Mouse (Mus musculus) neural tube, embryonic 15.5 days (tissue): Measurements from ENCODE around the gene Trpc4ap. TPM values are rescaled to one million over a fixed set of nuclear protein-coding genes. Genes with fewer than 3 reads are reported as not detected.
"Not testable (repeated sequence)": the region's sequence is repeated elsewhere in the genome, so short reads cannot be mapped to it uniquely, and the experiment has no call there.

Source experiments
- ATAC-seq: fragments of 200-750 bp; cut with Nextera tagmentation; 2 replicates; pipeline ENCODE4 v1.8.0; 2017; ENCODE audit warnings: mild to moderate bottlenecking, moderate TSS enrichment, moderate library complexity; ENCODE audit not compliant: low FRiP score
- H3K27ac ChIP-seq: fragments of 300-500 bp; sonication (generic); replicated peaks from 2 replicates; pipeline ENCODE4 v1.5.1; 2015; ENCODE audit warnings: mild to moderate bottlenecking, inconsistent platforms
- H3K27me3 ChIP-seq: fragments of 300-500 bp; sonication (generic); replicated peaks from 2 replicates; pipeline ENCODE4 v1.6.1; 2015; ENCODE audit warnings: inconsistent platforms
- H3K36me3 ChIP-seq: fragments of 300-500 bp; sonication (generic); 2 replicates; pipeline ENCODE4 v1.6.1; 2015; ENCODE audit warnings: inconsistent platforms
- H3K4me1 ChIP-seq: fragments of 300-500 bp; sonication (generic); 2 replicates; pipeline ENCODE4 v1.6.1; 2015; ENCODE audit warnings: inconsistent platforms
- H3K4me2 ChIP-seq: fragments of 300-500 bp; sonication (generic); 2 replicates; pipeline ENCODE4 v1.6.1; 2015; ENCODE audit warnings: inconsistent platforms, mild to moderate bottlenecking, moderate library complexity
- H3K4me3 ChIP-seq: fragments of 300-500 bp; sonication (generic); replicated peaks from 2 replicates; pipeline ENCODE4 v1.5.1; 2015; ENCODE audit warnings: mild to moderate bottlenecking, inconsistent platforms
- H3K9ac ChIP-seq: fragments of 300-500 bp; sonication (generic); replicated peaks from 2 replicates; pipeline ENCODE4 v1.6.1; 2015; ENCODE audit warnings: mild to moderate bottlenecking, inconsistent platforms
- H3K9me3 ChIP-seq: fragments of 300-500 bp; sonication (generic); replicated peaks from 2 replicates; pipeline ENCODE4 v1.6.1; 2016; ENCODE audit warnings: inconsistent platforms
- whole genome bisulfite sequencing: fragments of 180-500 bp; shearing (Covaris S2); methylation state at CpG from one replicate; pipeline ENCODE4 v1.1.7; 2015; ENCODE audit warnings: mixed read lengths; 5-methylcytosine and 5-hydroxymethylcytosine counted together
- polyA plus RNA-seq: library from polyadenylated mRNA; unstranded; fragments of >200 nt; fragmentation: Nextera tagmentation; extraction: Ambion mirVana; gene quantifications from 2 replicates; pipeline ENCODE4 v1.2.1, GENCODE M21; 2015

Trpc4ap gene
- polyA plus RNA-seq, 1 experiment from 2014 or later: 157 TPM

GRCm38 (mm10) chr2:155626277-155626676, 65.9 kb downstream of the Trpc4ap start:
- no peak overlapping the region for H3K27ac ChIP-seq
- no peak overlapping the region for H3K9ac ChIP-seq
- no peak overlapping the region for H3K4me2 ChIP-seq
- peaks cover 25% of the 10 kb centered on the region for H3K4me1 ChIP-seq
- 36% methylated on average over 15 of the region's 15 CpGs for WGBS
- peaks cover 38% of the 10 kb centered on the region for H3K27me3 ChIP-seq
- ATAC-seq: no peak
- peaks cover 1% of the 10 kb centered on the region for H3K36me3 ChIP-seq
- no peak overlapping the region for H3K4me3 ChIP-seq
- H3K9me3 ChIP-seq: no peaks in the 10 kb centered on the region

GRCm38 (mm10) chr2:155624730-155625129, 67.5 kb downstream of the Trpc4ap start:
- Histone ChIP-seq H3K36me3 (no peaks in the 10 kb centered on the region), H3K27me3 (peaks cover 23% of the 10 kb centered on the region), H3K4me1 (peaks cover 13% of the 10 kb centered on the region), H3K4me2 (no peak overlapping the region), H3K9me3 (no peaks in the 10 kb centered on the region), H3K9ac (no peak overlapping the region), H3K4me3 (no peak overlapping the region), H3K27ac (no peak overlapping the region)
- 44% methylated on average over 10 of the region's 10 CpGs for WGBS
- no peak for ATAC-seq

DNA sequence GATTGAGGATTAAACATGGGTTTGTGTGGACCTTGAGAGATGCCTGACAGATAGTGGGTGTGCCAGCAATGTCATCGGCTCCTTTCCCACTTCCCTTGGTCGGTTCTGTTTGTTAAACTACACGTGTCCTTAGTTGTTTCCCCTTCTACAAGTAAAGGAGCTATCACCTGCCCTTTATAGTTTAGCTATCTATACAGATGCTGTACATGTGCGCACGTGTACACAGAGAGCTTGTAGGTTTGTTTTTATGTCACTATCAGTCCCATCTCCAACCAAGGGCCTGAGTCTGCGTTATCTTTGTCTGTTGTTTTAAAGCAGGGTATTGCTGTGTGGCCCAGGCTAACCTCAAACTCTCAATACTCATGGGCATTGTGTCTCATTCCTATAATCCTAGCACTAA, 68.2 kb downstream of the Trpc4ap start:
- ATAC-seq: no peak
- no peaks in the 10 kb centered on the region for H3K36me3 ChIP-seq
- WGBS: 86% methylated on average over 6 of the region's 6 CpGs
- no peaks in the 10 kb centered on the region for H3K9me3 ChIP-seq
- H3K9ac ChIP-seq: no peak overlapping the region
- H3K27me3 ChIP-seq: peaks cover 19% of the 10 kb centered on the region
- H3K4me3 ChIP-seq: no peak overlapping the region
- no peak overlapping the region for H3K4me2 ChIP-seq
- no peak overlapping the region for H3K27ac ChIP-seq
- peaks cover 6% of the 10 kb centered on the region for H3K4me1 ChIP-seq

GRCm38 (mm10) chr2:155622606-155623005, 69.6 kb downstream of the Trpc4ap start:
- Histone ChIP-seq H3K9me3 (no peaks in the 10 kb centered on the region), H3K27me3 (peaks cover 5% of the 10 kb centered on the region), H3K4me1 (peaks cover 3% of the 10 kb centered on the region; the same call in 1 of the 2 replicates), H3K4me2 (no peak overlapping the region), H3K36me3 (no peaks in the 10 kb centered on the region), H3K27ac (no peak overlapping the region), H3K9ac (no peak overlapping the region), H3K4me3 (no peak overlapping the region)
- 27% methylated on average over 11 of the region's 11 CpGs for WGBS
- ATAC-seq: no peak

DNA sequence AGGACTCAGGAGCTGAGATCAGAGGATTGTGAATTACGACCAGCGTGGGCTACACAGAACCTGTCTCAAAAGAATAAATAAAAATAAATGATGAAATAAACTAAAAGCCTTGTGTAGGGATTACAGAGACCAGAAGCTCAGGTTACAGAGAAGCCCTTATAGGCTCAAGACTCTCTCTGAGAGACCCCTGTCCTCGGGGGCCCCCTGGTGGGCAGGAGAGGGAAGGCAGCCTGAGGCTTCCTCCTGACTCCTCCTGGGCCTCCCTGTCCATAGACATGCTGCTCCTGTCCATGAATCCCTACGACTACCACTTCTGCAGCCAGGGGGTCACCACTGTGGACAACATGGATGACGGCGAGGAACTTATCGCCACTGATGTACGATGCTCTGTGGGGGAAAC, 72.4 kb downstream of the Trpc4ap start:
- H3K36me3 ChIP-seq: no peaks in the 10 kb centered on the region
- no peaks in the 10 kb centered on the region for H3K4me1 ChIP-seq
- H3K27me3 ChIP-seq: no peaks in the 10 kb centered on the region; the same call in 1 of the 2 replicates
- H3K9ac ChIP-seq: no peak overlapping the region
- no peak for ATAC-seq
- 20% methylated on average over 8 of the region's 8 CpGs for WGBS
- no peaks in the 10 kb centered on the region for H3K9me3 ChIP-seq
- H3K27ac ChIP-seq: no peak overlapping the region
- H3K4me3 ChIP-seq: no peak overlapping the region
- no peak overlapping the region for H3K4me2 ChIP-seq

DNA sequence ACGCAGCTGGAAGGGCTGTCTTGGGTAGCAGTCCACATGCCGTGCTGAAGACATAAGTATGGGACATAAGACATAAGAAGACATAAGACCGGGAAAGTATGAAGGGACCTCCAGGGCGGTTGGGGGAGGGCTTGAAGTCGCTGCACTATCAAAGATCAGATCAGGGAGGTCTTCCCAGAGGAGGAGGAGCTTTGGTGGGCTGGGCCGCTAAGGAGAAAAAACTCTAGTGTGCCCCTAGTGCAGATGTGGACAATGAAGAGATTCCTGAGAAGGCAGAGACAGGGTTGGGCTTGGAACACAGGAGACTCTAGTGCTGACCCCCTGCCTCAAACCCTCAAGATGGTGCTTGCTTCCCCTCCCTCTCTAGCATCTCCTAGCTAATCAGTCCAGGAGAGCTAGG, 75.2 kb downstream of the Trpc4ap start:
- Histone ChIP-seq H3K36me3 (no peaks in the 10 kb centered on the region), H3K27me3 (peaks cover 3% of the 10 kb centered on the region; the same call in 1 of the 2 replicates), H3K4me2 (no peak overlapping the region), H3K4me1 (peaks cover 10% of the 10 kb centered on the region; the same call in 1 of the 2 replicates), H3K27ac (no peak overlapping the region), H3K4me3 (no peak overlapping the region), H3K9me3 (no peaks in the 10 kb centered on the region), H3K9ac (no peak overlapping the region)
- 69% methylated on average over 6 of the region's 6 CpGs for WGBS
- no peak for ATAC-seq

DNA sequence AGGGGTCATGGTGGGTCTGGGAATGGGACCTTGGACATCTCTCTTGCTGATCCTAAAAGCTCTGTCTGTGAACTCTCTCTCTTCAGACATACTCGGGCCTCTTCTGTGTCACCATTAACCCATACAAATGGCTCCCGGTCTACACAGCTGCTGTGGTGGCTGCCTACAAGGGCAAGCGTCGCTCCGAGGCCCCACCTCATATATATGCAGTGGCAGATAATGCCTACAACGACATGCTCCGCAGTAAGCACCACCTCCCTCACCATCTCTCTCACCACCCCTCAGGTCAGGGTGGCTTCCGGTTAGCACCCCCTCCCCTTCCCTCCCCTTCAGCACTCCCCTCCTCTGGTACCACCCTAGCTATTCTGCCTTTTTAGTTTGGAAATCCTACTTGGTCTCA, 78.2 kb downstream of the Trpc4ap start:
- WGBS: 69% methylated on average over 8 of the region's 8 CpGs
- Histone ChIP-seq H3K4me3 (no peak overlapping the region), H3K4me2 (peak overlapping the region; percentile 59), H3K27ac (no peak overlapping the region), H3K9ac (0 out of 2 replicates have a peak overlapping the region, but pooled peaks have one; percentile 37), H3K9me3 (no peaks in the 10 kb centered on the region), H3K36me3 (no peaks in the 10 kb centered on the region), H3K4me1 (peaks cover 10% of the 10 kb centered on the region; the same call in 1 of the 2 replicates), H3K27me3 (peaks cover 3% of the 10 kb centered on the region; the same call in 1 of the 2 replicates)
- peak; percentile 24; the same call in 1 of the 2 replicates for ATAC-seq

DNA sequence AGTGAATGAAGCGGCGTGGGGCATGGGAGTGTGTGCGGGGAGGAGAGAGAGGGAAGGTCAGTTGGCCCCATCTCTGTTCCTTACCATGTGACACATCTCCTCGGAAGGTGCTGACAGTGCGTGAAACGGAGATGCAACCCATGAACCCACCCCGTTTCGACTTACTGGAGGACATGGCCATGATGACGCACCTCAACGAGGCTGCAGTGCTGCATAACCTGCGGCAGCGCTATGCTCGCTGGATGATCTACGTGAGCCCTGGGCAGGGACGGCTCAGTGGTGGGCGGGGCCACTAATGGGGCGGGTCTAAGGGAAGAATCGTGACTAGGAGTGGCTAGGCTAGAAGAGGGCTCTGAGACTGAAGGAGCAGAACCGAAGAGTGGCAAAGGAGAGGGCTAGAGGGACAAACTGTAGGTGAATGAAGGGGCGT, 78.8 kb downstream of the Trpc4ap start:
- peaks cover 10% of the 10 kb centered on the region; the same call in 1 of the 2 replicates for H3K4me1 ChIP-seq
- ATAC-seq: peak; percentile 86
- peak overlapping the region; percentile 59 for H3K4me2 ChIP-seq
- H3K27ac ChIP-seq: no peak overlapping the region
- 5% methylated on average over 20 of the region's 20 CpGs for WGBS
- H3K9me3 ChIP-seq: no peaks in the 10 kb centered on the region
- H3K36me3 ChIP-seq: no peaks in the 10 kb centered on the region
- peak overlapping the region; percentile 37 for H3K4me3 ChIP-seq
- peaks cover 3% of the 10 kb centered on the region; the same call in 1 of the 2 replicates for H3K27me3 ChIP-seq
- peak overlapping the region; percentile 37; the same call in 1 of the 2 replicates for H3K9ac ChIP-seq

- H3K27ac ChIP-seq: no peak overlapping the region
- H3K4me1 ChIP-seq: peaks cover 10% of the 10 kb centered on the region; the same call in 1 of the 2 replicates
- no peak for ATAC-seq
- H3K4me2 ChIP-seq: no peak overlapping the region
- H3K27me3 ChIP-seq: peaks cover 3% of the 10 kb centered on the region; the same call in 1 of the 2 replicates
- no peaks in the 10 kb centered on the region for H3K9me3 ChIP-seq
- no peaks in the 10 kb centered on the region for H3K36me3 ChIP-seq
- 89% methylated on average over 9 of the region's 9 CpGs for WGBS
- H3K9ac ChIP-seq: no peak overlapping the region
- no peak overlapping the region for H3K4me3 ChIP-seq
Measured at GRCm38 (mm10) chr2:155611834-155612550, 80.2 kb downstream of the Trpc4ap start.

- Histone ChIP-seq H3K4me2 (no peak within 1 kb of the TSS), H3K27me3 (peaks cover 3% of the 10 kb centered on the region; the same call in 1 of the 2 replicates), H3K9me3 (no peaks in the 10 kb centered on the region), H3K4me3 (no peak within 1 kb of the TSS), H3K36me3 (no peaks in the 10 kb centered on the region), H3K27ac (no peak within 1 kb of the TSS), H3K4me1 (peaks cover 10% of the 10 kb centered on the region; the same call in 1 of the 2 replicates), H3K9ac (no peak within 1 kb of the TSS)
- whole genome bisulfite sequencing: 31% methylated on average over 4 of the region's 4 CpGs
- no peak for ATAC-seq
Measured at GRCm38 (mm10) chr2:155610978-155611377, 81.2 kb downstream of the Trpc4ap start, which contains the start of gene Myh7b. Myh7b (plus strand) TSS chr2:155611212.

GRCm38 (mm10) chr2:155606360-155606759, 85.8 kb downstream of the Trpc4ap start:
- WGBS: 77% methylated on average over 4 of the region's 4 CpGs
- no peak for ATAC-seq

GRCm38 (mm10) chr2:155605236-155605589, 87.0 kb downstream of the Trpc4ap start:
- H3K9ac ChIP-seq, H3K27ac ChIP-seq, ATAC-seq, H3K9me3 ChIP-seq, H3K36me3 ChIP-seq, H3K27me3 ChIP-seq, H3K4me2 ChIP-seq, H3K4me1 ChIP-seq, H3K4me3 ChIP-seq: not testable (repeated sequence)
- 79% methylated on average over 4 of the region's 4 CpGs for WGBS

More at GRCm38 (mm10) chr2:155606360-155606759, 85.8 kb downstream of the Trpc4ap start:
- no peaks in the 10 kb centered on the region for H3K9me3 ChIP-seq
- H3K27ac ChIP-seq: no peak overlapping the region
- no peak overlapping the region for H3K9ac ChIP-seq
- H3K36me3 ChIP-seq: no peaks in the 10 kb centered on the region
- H3K27me3 ChIP-seq: no peaks in the 10 kb centered on the region
- no peak overlapping the region for H3K4me2 ChIP-seq
- no peaks in the 10 kb centered on the region for H3K4me1 ChIP-seq
- no peak overlapping the region for H3K4me3 ChIP-seq
